9 mouse cellular contexts compared by ENCODE assay signal in the genomic region with DNA sequence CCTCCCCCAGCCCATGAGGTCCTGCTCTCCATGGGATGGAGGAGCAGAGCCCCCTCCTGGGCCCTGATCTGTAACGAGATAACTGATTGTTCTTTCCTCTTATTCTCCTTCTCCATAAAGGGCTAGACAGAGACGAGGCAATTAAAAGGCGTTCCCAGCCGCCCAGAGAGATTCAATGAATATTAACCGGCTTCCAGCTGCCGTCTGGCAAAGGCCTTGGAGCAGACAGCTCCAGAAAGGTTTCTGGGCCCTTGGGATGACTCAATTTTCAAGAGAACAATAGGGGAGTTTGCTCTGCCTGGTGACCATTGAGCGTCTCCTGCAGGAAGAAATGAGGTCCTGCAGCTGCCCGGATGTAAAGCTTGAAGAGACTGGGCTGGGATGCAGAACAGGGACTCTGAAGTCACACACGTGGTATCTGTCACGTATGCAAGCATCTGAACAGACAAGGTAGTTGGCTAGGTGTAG.
DNase-seq lines count a peak whose midpoint lies in the region; ATAC-seq lines count a peak whose summit lies in the region.
"Had no signal": no experiment of that assay in that cellular context is flagged by ENCODE, and none has a peak within 500 bp of the region (broad histone marks: within the 10 kb centered on the region; RNA-seq: fewer than 3 reads in every experiment).

No protein-coding gene starts in this region.

- peak; percentile 19 for DNase-seq in heart, adult 18-20 months
- peak; percentile 29 for DNase-seq in A20 (ENCODE audit: low read depth, low spot score)
- peak; percentile 29 for DNase-seq in brain, adult 2 months (ENCODE audit: low read depth, low spot score)
- peak; percentile 53 for DNase-seq in hindbrain, embryonic 14.5 days (ENCODE audit: low spot score)
- DNase-seq in cerebellum, adult 18-20 months = no peak

- no peak overlapping the region for H3K9ac ChIP-seq in heart, embryonic 12.5 days
- no peak overlapping the region for H3K9ac ChIP-seq in hindbrain, embryonic 14.5 days
- H3K9ac ChIP-seq in midbrain, embryonic 15.5 days = no peak overlapping the region

- WGBS in heart, embryonic 12.5 days = 19% methylated on average over 10 of the region's 10 CpGs
- 5% methylated on average over 10 of the region's 10 CpGs for whole genome bisulfite sequencing in hindbrain, embryonic 14.5 days
- WGBS in midbrain, embryonic 15.5 days = 3% methylated on average over 10 of the region's 10 CpGs

- no peak for ATAC-seq in heart, embryonic 12.5 days (ENCODE audit: insufficient number of reproducible peaks, low FRiP score)
- ATAC-seq in hindbrain, embryonic 14.5 days (ENCODE audit: low FRiP score) = peak; percentile 62
- ATAC-seq in midbrain, embryonic 15.5 days (replicated peaks) = peak; percentile 63
- no peak for ATAC-seq in erythroblast, adult 5-6 weeks (replicated peaks; ENCODE audit: low FRiP score, poor library complexity, severe bottlenecking)

- no peak overlapping the region for H3K4me2 ChIP-seq in heart, embryonic 12.5 days
- no peak overlapping the region for H3K4me2 ChIP-seq in hindbrain, embryonic 14.5 days (replicated peaks)
- H3K4me2 ChIP-seq in midbrain, embryonic 15.5 days = no peak overlapping the region

- H3K4me1 ChIP-seq in heart, embryonic 12.5 days (replicated peaks) = no peaks in the 10 kb centered on the region
- peaks cover 4% of the 10 kb centered on the region; the same call in 1 of the 2 replicates for H3K4me1 ChIP-seq in hindbrain, embryonic 14.5 days (replicated peaks; ENCODE audit: control insufficient read depth, insufficient read depth, low read length)
- H3K4me1 ChIP-seq in midbrain, embryonic 15.5 days = peaks cover 9% of the 10 kb centered on the region

- H3K4me3 ChIP-seq in heart, embryonic 12.5 days = no peak overlapping the region
- H3K4me3 ChIP-seq in hindbrain, embryonic 14.5 days (replicated peaks; ENCODE audit: low read length) = no peak overlapping the region
- H3K4me3 ChIP-seq in midbrain, embryonic 15.5 days = no peak overlapping the region

- peaks cover 6% of the 10 kb centered on the region; the same call in 1 of the 2 replicates for H3K27me3 ChIP-seq in heart, embryonic 12.5 days (replicated peaks)
- H3K27me3 ChIP-seq in hindbrain, embryonic 14.5 days (ENCODE audit: control insufficient read depth, insufficient read depth, low read length) = no peaks in the 10 kb centered on the region; the same call in 1 of the 2 replicates
- peaks cover 10% of the 10 kb centered on the region; the same call in 1 of the 2 replicates for H3K27me3 ChIP-seq in midbrain, embryonic 15.5 days (replicated peaks)

- no peaks in the 10 kb centered on the region for H3K36me3 ChIP-seq in heart, embryonic 12.5 days
- no peaks in the 10 kb centered on the region for H3K36me3 ChIP-seq in hindbrain, embryonic 14.5 days (replicated peaks; ENCODE audit: control insufficient read depth, insufficient read depth)
- H3K36me3 ChIP-seq in midbrain, embryonic 15.5 days (replicated peaks) = no peaks in the 10 kb centered on the region

- H3K9me3 ChIP-seq in heart, embryonic 12.5 days (replicated peaks) = no peaks in the 10 kb centered on the region
- H3K9me3 ChIP-seq in hindbrain, embryonic 14.5 days (ENCODE audit: control insufficient read depth, low read length) = no peaks in the 10 kb centered on the region
- H3K9me3 ChIP-seq in midbrain, embryonic 15.5 days = no peaks in the 10 kb centered on the region

- H3K27ac ChIP-seq in heart, embryonic 12.5 days (ENCODE audit: poor library complexity, severe bottlenecking) = no peak overlapping the region
- no peak overlapping the region for H3K27ac ChIP-seq in hindbrain, embryonic 14.5 days
- no peak overlapping the region for H3K27ac ChIP-seq in midbrain, embryonic 15.5 days
- H3K27ac ChIP-seq: macrophage had no signal

Comparison
In these comparisons a context has a peak if more than half of its experiments do, and no peak if none do; other contexts are left out.
1. DNase-seq: peak in heart, adult 18-20 months (2 of 2), A20 (single experiment), brain, adult 2 months (single experiment) and hindbrain, embryonic 14.5 days (single experiment); none in cerebellum, adult 18-20 months (0 of 2).
2. ATAC-seq: peak in hindbrain, embryonic 14.5 days (single experiment) and midbrain, embryonic 15.5 days (single experiment); none in heart, embryonic 12.5 days (single experiment) and erythroblast, adult 5-6 weeks (single experiment).